Mouse (Mus musculus) embryonic fibroblast, embryonic 13.5 days (primary cell): ENCODE measurements around the gene 1110002E22Rik.

Experiments
- CTCF ChIP-seq: IDR thresholded peaks from 2 replicates; pipeline ENCODE4 v1.5.1; 2011; ENCODE audit warnings: mild to moderate bottlenecking, control low read depth, low read length, moderate library complexity, borderline replicate concordance; ENCODE audit not compliant: insufficient read depth
- POLR2A ChIP-seq: IDR thresholded peaks from 2 replicates; pipeline ENCODE4 v1.6.1; 2011; ENCODE audit warnings: low read depth, mild to moderate bottlenecking, control low read depth, low read length, moderate library complexity

GRCm38 (mm10) chr3:138030563-138030962 is 34.3 kb upstream of the 1110002E22Rik start:
- TF ChIP-seq CTCF (no peak), POLR2A (no peak)
